Mouse (Mus musculus): ENCODE results near the gene Shroom4.
"Not testable (repeated sequence)": the region's sequence is repeated elsewhere in the genome, so short reads cannot be mapped to it uniquely, and the experiment has no call there.

Shroom4 gene

DNA sequence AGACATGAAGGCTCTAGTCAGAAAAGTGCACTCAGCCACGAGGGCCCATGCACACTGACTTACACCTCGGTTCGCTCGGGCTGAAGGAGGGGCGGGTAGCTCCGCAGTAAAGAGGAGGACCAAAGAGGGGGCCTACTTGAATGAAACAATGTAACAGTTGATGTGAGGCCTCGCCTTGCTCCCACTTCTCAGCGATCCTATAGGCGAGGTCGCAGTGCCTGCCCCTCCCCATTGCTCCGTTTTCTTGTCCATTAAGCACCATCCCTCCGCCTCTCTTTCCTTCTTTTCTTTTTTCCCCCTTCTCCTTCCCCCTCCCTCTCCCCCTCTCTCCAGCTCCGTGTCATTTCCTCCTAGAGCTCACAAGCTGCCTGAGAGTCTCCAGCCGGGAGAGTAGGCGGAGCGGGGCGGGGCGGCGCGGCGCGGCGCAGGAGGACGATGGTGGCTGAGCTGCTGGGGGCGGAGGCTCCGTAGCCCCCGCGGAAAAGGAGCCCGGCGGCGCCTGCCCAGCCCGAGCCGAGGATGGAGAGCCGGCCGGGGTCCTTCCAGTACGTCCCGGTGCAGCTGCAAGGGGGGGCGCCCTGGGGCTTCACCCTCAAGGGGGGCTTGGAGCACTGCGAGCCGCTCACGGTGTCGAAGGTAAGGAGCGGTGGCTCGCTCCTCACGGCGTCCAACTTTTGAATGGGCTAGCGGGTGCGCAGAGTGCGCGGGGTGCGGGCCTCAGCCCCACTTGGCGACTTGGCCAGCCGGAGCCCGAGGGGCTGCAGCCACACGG is at the start of gene Shroom4:
Shroom4 (plus strand) TSS at position 229 of the 772 bp plus-strand sequence.
- DNase-seq: peak in 1 of 2 experiments; percentile 5

DNA sequence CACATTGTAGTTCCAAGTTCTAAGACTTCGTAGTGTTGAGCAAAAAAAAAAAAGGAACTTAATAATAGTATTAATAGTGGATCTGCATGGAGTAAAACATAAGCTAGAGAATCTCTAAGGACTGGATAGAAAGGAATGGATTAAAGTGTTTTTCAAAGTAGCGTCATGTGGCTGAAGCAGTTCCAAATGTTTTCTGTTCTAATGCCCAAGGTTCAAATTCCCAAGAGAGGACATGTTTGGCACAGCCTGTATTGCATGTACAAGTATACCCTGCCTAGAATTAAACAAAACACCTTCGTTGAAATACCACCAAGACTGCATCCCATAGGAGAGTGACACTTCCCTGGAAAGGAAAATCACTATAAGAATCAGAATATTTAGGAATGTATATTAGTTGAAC is 42.8 kb upstream of the Shroom4 start:
- DNase-seq: no peak

DNA sequence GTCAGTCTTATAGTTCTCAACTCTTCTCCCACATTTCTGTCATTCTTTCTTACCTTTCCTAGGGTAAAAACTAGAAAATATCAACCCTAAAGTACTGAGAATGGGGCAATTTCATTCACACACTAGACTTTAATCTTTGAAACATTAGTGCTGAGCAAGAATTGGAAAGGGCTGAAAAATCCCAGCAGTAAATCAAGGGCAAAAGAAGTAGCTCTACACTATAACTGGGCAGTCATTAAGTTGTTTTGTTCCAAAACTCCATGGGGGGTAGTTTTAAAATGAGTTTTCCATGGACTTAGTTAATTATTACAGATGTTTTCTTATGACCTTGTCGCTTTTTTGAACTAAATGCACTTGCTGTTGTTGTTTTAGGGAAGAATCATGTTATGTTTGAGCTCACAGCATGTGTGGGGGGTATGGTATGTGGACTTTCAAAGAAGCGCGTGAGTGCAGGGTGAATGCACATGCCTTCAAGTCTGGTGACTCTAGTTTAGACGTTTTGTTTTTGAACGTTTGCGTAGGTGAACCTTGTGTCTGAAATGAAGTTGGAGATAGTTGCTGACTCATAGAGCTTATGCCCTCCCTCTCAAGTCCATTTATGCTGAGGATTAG is 42.0 kb upstream of the Shroom4 start:
- no peak for DNase-seq

DNA sequence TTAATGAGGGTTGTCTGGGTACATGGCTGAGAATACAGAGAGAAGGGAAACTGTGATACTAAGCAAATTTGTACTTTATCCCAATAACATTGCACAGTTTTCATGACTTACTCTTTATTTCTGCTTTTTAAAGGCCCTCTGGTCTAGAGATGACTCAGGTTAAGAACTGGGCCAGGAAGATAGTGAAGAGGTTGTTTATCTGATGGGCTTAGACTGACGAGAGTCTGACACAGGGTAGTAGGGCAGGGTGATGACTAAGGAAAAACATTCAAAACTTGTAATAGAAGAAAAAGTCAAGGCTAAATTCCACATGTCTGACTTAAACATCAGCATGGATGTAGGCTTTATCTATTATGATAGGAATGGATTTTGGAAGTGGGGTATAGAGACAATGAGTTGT is 30.8 kb upstream of the Shroom4 start:
- DNase-seq: no peak

DNA sequence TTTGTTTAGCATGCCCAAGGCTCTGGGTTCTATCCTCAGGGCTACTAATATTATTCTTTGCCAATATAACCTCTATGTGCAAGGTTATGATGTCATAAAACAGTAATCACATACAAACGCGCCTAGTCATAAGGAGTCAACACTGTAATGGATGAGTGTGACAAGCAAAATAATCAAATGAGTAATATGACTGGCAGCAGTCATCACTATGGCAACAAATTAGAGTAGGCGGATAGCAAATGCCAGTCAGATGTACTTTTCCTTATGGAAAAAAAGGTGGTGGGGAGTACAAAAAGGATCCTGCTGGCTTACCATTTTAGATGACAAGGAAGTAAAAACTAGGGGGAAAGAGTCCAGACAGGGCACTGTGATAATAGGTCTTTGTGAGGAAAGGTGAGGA is 28.9 kb upstream of the Shroom4 start:
- no peak for DNase-seq

DNA sequence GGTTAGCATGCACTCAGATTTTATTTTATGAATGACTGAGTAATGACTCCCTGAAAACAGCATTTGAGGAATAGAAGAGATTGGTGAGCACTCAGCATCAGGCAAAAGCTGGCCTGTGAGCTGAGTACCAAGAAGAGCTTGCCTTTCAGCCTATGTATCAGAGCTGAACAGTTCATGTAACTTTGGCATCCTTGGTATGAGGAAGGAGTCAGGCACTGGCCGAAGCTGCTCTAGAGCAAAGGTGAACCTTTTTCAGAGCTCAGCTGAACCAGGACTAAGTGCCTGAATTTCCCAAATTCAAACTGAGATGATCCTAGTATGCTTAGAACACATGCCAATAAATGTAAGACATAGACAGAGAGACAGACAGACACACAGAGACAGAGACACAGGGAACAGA is 5.8 kb upstream of the Shroom4 start:
- no peak for DNase-seq

DNA sequence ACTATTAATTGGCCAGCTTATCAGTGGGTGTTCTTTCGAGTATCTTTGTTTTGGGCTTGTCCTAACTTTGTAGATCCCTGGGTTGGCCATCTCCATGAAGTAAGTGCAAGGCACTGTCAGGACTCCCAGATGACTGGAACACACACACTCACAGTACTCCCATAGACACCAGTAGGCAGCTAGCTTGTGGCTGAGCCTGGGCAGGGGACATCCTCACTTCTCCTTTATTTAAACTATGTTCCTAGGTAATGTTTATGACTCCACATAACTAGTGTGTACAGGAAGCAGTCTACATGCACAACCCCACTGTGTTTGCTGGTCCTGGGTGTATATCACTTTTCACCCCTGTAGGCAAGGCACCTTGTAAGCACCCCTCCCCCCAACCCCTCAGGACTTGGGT is 461 bp upstream of the Shroom4 start:
- no peak for DNase-seq

DNA sequence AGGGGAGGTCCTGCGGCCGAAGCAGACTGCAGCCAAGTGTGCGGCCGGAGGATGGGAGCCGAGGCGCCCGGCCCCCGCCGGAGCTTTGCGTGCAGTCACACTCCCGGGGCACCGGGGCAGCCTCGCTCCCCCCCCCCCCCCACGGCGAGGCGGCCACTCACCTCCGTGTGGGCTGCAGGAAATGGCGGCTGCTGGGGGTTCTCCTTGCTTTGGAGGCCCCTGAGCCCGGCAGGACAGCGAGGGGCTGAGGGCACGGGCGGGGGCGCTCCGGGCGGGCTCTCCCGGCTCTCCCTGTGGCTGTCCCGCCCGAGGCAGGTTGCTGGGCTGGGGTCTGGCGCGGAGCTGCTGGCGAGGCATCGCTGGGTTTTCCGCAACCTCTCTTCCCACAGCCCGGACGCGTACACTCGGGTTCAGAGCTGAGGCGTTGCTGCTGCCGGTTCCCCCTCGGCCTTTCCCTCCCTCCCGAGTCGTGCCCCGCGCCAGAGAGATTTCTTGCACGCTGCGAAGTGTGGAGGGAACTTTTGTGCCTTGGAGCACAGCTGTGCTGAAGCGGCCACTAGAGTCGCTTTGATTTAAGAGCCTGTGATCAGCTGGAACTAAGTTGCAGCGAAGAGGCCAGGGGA is 855 bp downstream of the Shroom4 start:
- DNase-seq: no peak

DNA sequence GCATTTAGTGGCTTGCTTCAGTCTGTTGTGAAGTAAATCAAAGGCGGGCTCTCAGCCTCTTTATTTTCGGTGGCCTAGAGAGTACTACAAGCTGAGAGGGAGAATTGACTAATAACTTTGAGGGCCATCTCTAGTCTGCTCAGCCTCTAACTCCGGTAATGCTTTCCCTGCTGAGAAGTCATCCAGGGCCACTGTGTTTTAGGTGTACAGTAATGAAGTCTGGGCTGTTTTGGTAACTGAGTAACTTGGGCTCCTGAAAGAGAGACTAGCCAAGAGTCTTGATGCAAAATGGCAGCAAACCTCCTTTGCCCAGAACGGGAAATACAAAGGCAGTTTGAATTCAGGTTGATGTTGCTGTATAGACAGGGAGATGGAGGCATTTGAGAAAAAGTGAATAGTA is 3.3 kb downstream of the Shroom4 start:
- no peak for DNase-seq

DNA sequence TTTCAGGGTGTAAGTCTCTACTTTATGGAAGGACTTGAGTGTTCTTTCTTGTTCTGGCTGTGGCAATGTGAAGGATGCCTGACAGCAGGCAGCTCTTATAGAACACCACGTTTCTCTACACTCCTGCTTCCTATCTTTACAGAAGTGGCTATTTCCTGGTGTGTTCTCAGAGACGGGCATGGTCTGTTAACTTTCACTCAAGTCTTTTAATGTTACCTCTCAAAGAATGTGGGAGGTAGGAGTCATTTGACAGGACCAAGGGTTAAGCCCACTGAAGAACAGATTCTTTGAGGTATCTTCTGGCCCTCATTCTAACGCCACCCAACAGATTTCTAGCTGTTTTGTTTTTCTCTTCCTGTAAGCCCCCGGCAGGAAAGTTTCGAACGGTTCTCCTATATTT is 9.5 kb downstream of the Shroom4 start:
- no peak for DNase-seq

DNA sequence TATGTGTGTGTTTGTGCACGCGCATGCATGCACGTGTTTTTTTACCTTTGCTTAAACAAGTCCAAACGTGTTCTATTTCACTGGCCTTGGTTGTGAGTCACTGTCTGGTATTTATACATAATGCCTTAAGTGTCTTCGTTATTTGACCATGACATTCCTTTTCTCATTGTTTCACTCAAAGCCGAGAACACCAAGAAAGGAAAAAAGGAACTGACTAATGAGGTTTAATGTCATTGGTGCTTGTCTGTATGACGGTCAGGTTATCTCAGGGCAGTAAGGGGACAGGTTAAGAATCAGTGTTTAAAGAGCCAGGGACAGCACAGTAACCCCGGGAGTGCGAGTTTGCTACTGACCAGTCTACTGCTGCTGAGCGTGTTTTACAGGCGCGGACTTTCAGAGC is 15.8 kb downstream of the Shroom4 start:
- DNase-seq: no peak

DNA sequence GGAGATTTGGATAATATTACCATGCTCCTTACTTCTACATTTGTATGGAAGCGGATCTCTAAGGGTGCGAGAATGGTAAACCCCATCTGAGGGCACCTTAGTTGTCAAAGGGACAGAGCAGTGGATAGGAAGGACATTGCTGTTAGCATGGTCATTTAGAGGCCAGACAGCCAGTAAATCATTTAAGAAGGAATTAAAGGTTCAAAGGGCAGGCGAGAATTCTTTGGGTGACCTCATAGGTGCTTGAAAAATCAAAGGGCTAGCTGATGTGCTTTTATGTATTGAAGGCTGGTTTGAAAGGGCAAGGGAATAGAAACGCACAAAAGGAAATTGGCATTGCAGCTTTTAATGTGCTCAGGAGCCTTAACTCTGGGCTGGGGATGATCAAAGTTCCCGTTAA is 16.3 kb downstream of the Shroom4 start:
- DNase-seq: no peak

DNA sequence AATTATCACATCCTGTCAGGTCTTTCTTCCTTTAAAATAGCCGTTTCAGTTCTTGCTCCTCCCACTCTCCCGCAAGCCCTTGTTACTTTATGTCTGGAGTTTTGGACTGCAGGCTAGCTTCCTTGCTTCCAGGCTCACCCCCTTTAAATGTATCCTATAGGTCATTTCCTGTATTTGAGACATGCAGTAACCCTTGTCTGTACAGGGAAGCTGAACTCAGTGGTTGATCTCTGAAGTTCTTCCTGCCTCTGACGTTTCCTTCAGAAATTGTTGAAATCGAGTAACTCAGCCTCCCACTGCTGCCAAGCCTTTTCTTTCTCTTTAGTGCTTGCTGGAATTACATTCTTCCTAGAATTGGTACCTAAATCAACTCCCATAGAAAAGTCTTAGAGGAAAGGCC is 18.5 kb downstream of the Shroom4 start:
- no peak for DNase-seq

DNA sequence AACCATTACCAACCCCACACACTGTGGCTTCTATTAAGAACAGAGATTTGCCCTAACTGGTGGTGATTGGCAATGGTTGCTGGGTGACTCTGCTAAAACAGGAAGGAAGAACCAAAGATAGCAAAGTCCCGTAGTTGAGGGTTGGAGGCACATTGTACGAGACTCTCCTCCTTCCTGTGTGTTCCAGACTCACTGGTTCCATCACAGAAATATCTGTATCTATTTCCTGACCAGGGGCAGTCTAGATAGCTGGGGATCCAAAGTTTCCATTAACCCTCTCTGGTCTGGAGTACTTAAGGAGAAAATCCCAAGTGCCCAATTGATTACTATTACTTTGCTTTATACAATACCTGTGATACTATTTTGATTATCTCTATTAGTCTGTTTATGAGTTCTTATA is 35.6 kb downstream of the Shroom4 start:
- no peak for DNase-seq

DNA sequence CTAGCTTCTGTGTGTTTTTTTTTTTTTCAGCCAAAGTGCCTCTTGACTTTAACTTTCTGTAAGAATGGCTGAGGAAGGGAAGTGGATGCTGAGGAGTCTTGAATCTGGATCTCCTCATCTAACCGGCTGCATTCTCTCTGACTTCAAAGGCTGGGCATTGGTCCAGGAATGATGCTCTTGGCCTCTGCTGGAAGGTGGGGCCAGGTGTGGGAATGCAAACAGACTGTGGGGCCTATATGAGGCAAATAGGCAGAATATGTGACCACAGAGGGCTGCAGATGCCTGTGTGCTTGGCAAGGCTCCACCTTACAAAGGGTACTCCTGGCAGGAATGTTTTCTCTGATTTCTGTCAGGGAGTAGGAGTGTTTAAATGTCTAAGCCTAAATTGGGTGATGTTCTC is 46.8 kb downstream of the Shroom4 start:
- DNase-seq: no peak

DNA sequence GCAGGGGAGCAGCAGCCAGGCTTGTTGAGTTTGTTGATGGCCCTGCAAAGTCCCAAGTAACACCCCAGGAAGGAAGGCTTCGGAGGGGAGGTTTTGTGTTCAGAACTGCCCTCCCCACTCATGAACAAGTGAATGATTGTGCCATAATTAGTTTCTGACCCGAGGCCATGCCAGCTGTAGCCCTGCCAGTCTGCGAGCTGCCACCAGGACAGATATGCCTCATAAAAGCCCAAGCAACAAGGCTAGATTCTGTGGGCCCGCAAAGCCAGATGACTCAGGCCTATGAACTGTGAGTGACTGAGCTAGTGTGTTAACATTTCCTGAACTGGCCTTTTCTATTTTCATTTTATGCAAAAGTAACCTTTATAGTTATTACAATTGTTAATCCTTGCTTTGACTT is 48.3 kb downstream of the Shroom4 start:
- no peak for DNase-seq

DNA sequence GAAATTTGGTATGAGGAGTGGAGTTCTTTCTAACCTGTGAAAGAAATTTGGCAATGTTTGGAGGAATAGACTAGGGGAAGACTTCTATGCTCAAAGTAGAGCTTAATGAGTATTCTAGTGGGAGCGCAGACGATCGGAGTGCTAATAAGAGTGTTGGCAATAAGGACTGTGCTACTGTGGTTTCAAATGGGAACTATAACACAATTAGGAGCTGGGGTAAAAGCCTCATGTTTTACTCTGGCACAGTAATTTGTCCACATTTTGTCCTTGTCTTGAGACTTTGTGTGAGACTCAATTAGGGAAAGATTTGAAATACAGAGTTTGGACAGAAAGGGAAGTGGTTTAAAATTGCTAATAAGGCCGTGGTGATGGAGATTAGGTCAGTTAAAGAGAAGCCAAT is 53.6 kb downstream of the Shroom4 start:
- no peak for DNase-seq

DNA sequence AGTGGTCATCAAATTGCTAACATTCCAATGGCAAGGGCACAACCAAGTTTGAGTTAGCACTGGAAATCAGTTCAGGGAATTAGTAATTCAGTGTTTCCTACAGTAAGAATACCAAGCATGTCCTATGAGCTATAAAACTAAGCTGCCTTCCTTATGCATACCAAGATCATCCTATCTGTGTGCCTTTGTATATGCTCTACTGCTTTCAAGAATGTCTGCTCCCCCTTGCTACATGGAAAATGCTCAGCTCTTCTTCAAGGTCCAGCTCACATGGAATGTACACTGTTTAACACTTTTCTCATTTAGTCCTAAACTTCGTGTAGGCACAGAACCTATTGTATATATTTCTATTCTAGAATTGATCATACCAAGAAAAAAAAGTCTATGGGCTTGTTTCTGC is 69.6 kb downstream of the Shroom4 start:
- not testable (repeated sequence) for DNase-seq

DNA sequence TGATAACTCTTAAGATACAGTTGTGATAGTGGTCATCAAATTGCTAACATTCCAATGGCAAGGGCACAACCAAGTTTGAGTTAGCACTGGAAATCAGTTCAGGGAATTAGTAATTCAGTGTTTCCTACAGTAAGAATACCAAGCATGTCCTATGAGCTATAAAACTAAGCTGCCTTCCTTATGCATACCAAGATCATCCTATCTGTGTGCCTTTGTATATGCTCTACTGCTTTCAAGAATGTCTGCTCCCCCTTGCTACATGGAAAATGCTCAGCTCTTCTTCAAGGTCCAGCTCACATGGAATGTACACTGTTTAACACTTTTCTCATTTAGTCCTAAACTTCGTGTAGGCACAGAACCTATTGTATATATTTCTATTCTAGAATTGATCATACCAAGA is 72.9 kb downstream of the Shroom4 start:
- DNase-seq: not testable (repeated sequence)

DNA sequence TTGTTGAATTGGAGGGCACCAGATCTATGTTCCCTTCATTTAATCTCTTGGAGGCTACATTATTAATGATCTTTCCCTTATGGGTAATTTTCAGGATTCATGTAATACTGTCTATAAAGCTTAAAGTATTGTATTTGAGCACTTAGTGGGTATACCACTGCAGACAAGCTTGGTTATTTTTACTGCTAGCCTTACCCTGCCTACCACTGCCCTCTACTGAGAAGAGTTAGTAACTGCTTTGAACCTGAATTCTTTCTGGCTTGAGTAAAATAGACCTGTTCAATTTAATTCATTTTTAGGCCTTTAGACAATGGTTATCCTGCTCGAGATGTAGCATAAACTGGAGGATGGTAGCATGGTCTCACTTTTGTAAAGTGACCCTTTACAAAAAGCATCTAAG is 75.5 kb downstream of the Shroom4 start:
- DNase-seq: no peak

DNA sequence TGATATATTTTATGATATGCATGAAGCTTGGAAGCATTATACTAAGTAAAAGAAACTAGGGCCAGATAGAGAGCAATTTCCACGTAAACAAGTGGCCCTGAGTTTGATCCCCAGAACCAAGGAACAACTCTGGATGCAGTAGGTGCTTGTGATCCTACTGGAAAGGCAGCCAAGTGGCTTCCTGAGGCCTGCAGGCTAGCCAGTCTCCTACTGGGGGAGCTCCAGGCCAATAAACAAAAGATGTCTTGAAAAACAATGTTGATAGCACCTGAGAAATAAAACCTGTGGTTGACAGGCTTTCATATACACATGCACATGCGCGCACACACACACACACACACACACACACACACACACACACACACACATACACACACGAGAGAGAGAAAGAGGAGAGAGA is 82.6 kb downstream of the Shroom4 start:
- no peak for DNase-seq

DNA sequence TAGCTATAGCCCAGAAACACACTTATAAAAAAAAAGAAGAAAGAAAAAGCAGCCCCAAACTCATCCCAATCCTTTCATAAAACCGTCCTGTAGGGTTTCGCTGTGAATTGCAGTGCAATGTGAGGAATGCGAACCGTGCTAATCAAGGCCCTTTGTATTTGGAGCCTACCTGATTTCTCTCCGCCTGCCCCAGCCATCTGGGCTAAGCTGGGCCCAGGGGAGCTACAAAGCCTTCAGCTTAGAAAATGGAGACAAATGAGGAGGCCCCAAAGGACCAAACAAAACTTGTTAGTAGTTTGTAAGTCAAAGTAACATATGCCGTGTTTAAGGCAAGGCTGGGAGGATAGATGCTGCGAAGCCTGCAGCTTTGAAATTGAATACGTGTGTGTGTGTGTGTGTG is 84.2 kb downstream of the Shroom4 start:
- DNase-seq: no peak

DNA sequence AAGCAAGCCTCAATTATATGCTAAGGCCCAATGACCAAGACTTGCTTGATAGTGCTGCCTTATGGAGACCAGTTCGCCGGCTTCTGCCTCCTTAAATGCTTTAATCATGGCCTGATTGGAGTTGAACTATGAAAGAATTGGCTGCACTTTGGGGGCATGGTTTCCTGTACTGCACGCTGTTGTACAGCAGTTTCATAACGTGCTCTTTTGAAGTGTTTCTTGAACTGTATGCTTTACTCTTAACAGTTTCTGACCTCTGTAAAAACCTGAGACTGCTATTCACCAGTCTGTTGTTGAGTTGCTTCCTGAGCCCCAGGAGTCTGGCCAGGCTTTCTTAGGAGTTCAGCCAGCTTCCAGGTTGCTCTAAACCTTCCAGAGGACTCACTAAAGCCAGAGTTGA is 90.8 kb downstream of the Shroom4 start:
- DNase-seq: no peak

DNA sequence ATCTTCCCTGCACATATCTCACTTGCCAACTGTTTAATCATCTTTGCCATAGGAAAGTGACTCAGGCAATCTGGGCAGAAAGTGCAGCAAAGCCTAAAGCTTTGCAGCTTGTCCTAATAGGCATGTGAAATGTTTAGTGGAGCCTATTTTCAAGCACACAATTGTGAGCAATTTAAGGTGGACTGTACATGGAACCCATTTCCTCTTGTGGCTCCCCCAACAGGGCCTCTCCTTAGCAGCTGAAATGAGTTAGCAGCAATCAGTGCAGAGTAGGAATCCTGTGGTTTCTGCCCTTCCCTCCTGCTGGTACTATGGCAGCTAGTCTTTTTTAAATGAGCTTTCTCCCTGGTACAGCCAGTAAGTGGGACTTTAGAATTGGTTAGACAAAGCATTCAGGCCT is 95.8 kb downstream of the Shroom4 start:
- no peak for DNase-seq
